Mouse (Mus musculus): ENCODE data around the gene Ildr2. TPM values are rescaled to one million over a fixed set of nuclear protein-coding genes. Genes with fewer than 3 reads are reported as not detected.

Ildr2 gene
- polyA plus RNA-seq, 1 experiment from 2014 or later = 1.1 TPM

- Histone ChIP-seq H3K36me3 (ENCODE audit: control insufficient read depth, insufficient read depth, low read length) (no peaks in the 10 kb centered on the region), H3K4me3 (ENCODE audit: low read length) (no peak overlapping the region), H3K4me2 (ENCODE audit: low read depth, low read length) (no peak overlapping the region), H3K4me1 (replicated peaks; ENCODE audit: control insufficient read depth, insufficient read depth, low read length) (peaks cover 4% of the 10 kb centered on the region), H3K9ac (ENCODE audit: low read length) (no peak overlapping the region), H3K9me3 (ENCODE audit: control insufficient read depth, low read length) (no peaks in the 10 kb centered on the region), H3K27me3 (ENCODE audit: control insufficient read depth, insufficient read depth, low read depth, low read length) (no peaks in the 10 kb centered on the region; the same call in 1 of the 2 replicates), H3K27ac (ENCODE audit: low read length) (no peak overlapping the region)
- WGBS = 60% methylated on average over 8 of the region's 8 CpGs
- ATAC-seq (ENCODE audit: low read depth) = no peak
Observed at GRCm38 (mm10) chr1:166296971-166297370, 43.0 kb downstream of the Ildr2 start.

GRCm38 (mm10) chr1:166297499-166298111, 43.7 kb downstream of the Ildr2 start:
- Histone ChIP-seq H3K9ac (ENCODE audit: low read length) (no peak overlapping the region), H3K4me1 (replicated peaks; ENCODE audit: control insufficient read depth, insufficient read depth, low read length) (peaks cover 4% of the 10 kb centered on the region), H3K36me3 (ENCODE audit: control insufficient read depth, insufficient read depth, low read length) (no peaks in the 10 kb centered on the region), H3K4me3 (ENCODE audit: low read length) (no peak overlapping the region), H3K4me2 (ENCODE audit: low read depth, low read length) (peak overlapping the region; percentile 29), H3K27ac (ENCODE audit: low read length) (no peak overlapping the region), H3K9me3 (ENCODE audit: control insufficient read depth, low read length) (no peaks in the 10 kb centered on the region), H3K27me3 (ENCODE audit: control insufficient read depth, insufficient read depth, low read depth, low read length) (no peaks in the 10 kb centered on the region; the same call in 1 of the 2 replicates)
- WGBS = 35% methylated on average over 15 of the region's 15 CpGs
- ATAC-seq (ENCODE audit: low read depth) = no peak

- H3K9me3 ChIP-seq (ENCODE audit: control insufficient read depth, low read length) = no peaks in the 10 kb centered on the region
- H3K4me1 ChIP-seq (replicated peaks; ENCODE audit: control insufficient read depth, insufficient read depth, low read length) = peaks cover 4% of the 10 kb centered on the region
- H3K4me2 ChIP-seq (ENCODE audit: low read depth, low read length) = no peak overlapping the region
- H3K36me3 ChIP-seq (ENCODE audit: control insufficient read depth, insufficient read depth, low read length) = no peaks in the 10 kb centered on the region
- WGBS = 85% methylated on average over 2 of the region's 2 CpGs
- no peak overlapping the region for H3K4me3 ChIP-seq (ENCODE audit: low read length)
- H3K27ac ChIP-seq (ENCODE audit: low read length) = no peak overlapping the region
- no peaks in the 10 kb centered on the region; the same call in 1 of the 2 replicates for H3K27me3 ChIP-seq (ENCODE audit: control insufficient read depth, insufficient read depth, low read depth, low read length)
- no peak overlapping the region for H3K9ac ChIP-seq (ENCODE audit: low read length)
- no peak for ATAC-seq (ENCODE audit: low read depth)
Observed at GRCm38 (mm10) chr1:166298884-166299283, 44.9 kb downstream of the Ildr2 start.

GRCm38 (mm10) chr1:166299821-166300220, 45.9 kb downstream of the Ildr2 start:
- Histone ChIP-seq H3K27ac (ENCODE audit: low read length) (no peak overlapping the region), H3K36me3 (ENCODE audit: control insufficient read depth, insufficient read depth, low read length) (no peaks in the 10 kb centered on the region), H3K4me2 (ENCODE audit: low read depth, low read length) (no peak overlapping the region), H3K9ac (ENCODE audit: low read length) (no peak overlapping the region), H3K4me1 (replicated peaks; ENCODE audit: control insufficient read depth, insufficient read depth, low read length) (peaks cover 4% of the 10 kb centered on the region), H3K4me3 (ENCODE audit: low read length) (no peak overlapping the region), H3K27me3 (ENCODE audit: control insufficient read depth, insufficient read depth, low read depth, low read length) (no peaks in the 10 kb centered on the region; the same call in 1 of the 2 replicates), H3K9me3 (ENCODE audit: control insufficient read depth, low read length) (no peaks in the 10 kb centered on the region)
- no peak for ATAC-seq (ENCODE audit: low read depth)
- 77% methylated on average over 8 of the region's 8 CpGs for WGBS

- no peak overlapping the region for H3K4me2 ChIP-seq (ENCODE audit: low read depth, low read length)
- H3K9me3 ChIP-seq (ENCODE audit: control insufficient read depth, low read length) = no peaks in the 10 kb centered on the region
- no peak overlapping the region for H3K4me3 ChIP-seq (ENCODE audit: low read length)
- no peaks in the 10 kb centered on the region for H3K36me3 ChIP-seq (ENCODE audit: control insufficient read depth, insufficient read depth, low read length)
- WGBS = 74% methylated on average over 3 of the region's 3 CpGs
- H3K9ac ChIP-seq (ENCODE audit: low read length) = no peak overlapping the region
- H3K4me1 ChIP-seq (replicated peaks; ENCODE audit: control insufficient read depth, insufficient read depth, low read length) = peaks cover 4% of the 10 kb centered on the region
- no peak overlapping the region for H3K27ac ChIP-seq (ENCODE audit: low read length)
- H3K27me3 ChIP-seq (ENCODE audit: control insufficient read depth, insufficient read depth, low read depth, low read length) = no peaks in the 10 kb centered on the region; the same call in 1 of the 2 replicates
- ATAC-seq (ENCODE audit: low read depth) = no peak
Observed at GRCm38 (mm10) chr1:166300526-166300925, 46.6 kb downstream of the Ildr2 start.

- peaks cover 4% of the 10 kb centered on the region for H3K27me3 ChIP-seq (ENCODE audit: control insufficient read depth, insufficient read depth, low read depth, low read length)
- no peak overlapping the region for H3K9ac ChIP-seq (ENCODE audit: low read length)
- WGBS = 66% methylated on average over 8 of the region's 8 CpGs
- H3K9me3 ChIP-seq (ENCODE audit: control insufficient read depth, low read length) = no peaks in the 10 kb centered on the region
- no peak for ATAC-seq (ENCODE audit: low read depth)
- no peaks in the 10 kb centered on the region for H3K36me3 ChIP-seq (ENCODE audit: control insufficient read depth, insufficient read depth, low read length)
- H3K4me3 ChIP-seq (ENCODE audit: low read length) = no peak overlapping the region
- no peak overlapping the region for H3K4me2 ChIP-seq (ENCODE audit: low read depth, low read length)
- H3K4me1 ChIP-seq (replicated peaks; ENCODE audit: control insufficient read depth, insufficient read depth, low read length) = peaks cover 5% of the 10 kb centered on the region; the same call in 1 of the 2 replicates
- H3K27ac ChIP-seq (ENCODE audit: low read length) = no peak overlapping the region
Observed at GRCm38 (mm10) chr1:166304352-166305240, 50.7 kb downstream of the Ildr2 start.

- Histone ChIP-seq H3K4me2 (ENCODE audit: low read depth, low read length) (peak overlapping the region; percentile 96), H3K36me3 (ENCODE audit: control insufficient read depth, insufficient read depth, low read length) (no peaks in the 10 kb centered on the region), H3K9ac (ENCODE audit: low read length) (peak overlapping the region; percentile 42; the same call in 1 of the 2 replicates), H3K4me1 (replicated peaks; ENCODE audit: control insufficient read depth, insufficient read depth, low read length) (peaks cover 5% of the 10 kb centered on the region; the same call in 1 of the 2 replicates), H3K27me3 (ENCODE audit: control insufficient read depth, insufficient read depth, low read depth, low read length) (peaks cover 4% of the 10 kb centered on the region), H3K9me3 (ENCODE audit: control insufficient read depth, low read length) (no peaks in the 10 kb centered on the region), H3K27ac (ENCODE audit: low read length) (no peak overlapping the region), H3K4me3 (ENCODE audit: low read length) (peak overlapping the region; percentile 51)
- 10% methylated on average over 5 of the region's 5 CpGs for WGBS
- ATAC-seq (ENCODE audit: low read depth) = no peak
Observed at GRCm38 (mm10) chr1:166308471-166308850, 54.5 kb downstream of the Ildr2 start.

GRCm38 (mm10) chr1:166308851-166309715, 55.1 kb downstream of the Ildr2 start:
- Histone ChIP-seq H3K27me3 (ENCODE audit: control insufficient read depth, insufficient read depth, low read depth, low read length) (peaks cover 4% of the 10 kb centered on the region), H3K27ac (ENCODE audit: low read length) (no peak overlapping the region)
- ATAC-seq (ENCODE audit: low read depth) = peak; percentile 84

More at GRCm38 (mm10) chr1:166308851-166309715, 55.1 kb downstream of the Ildr2 start:
- Histone ChIP-seq H3K9me3 (ENCODE audit: control insufficient read depth, low read length) (no peaks in the 10 kb centered on the region), H3K4me1 (replicated peaks; ENCODE audit: control insufficient read depth, insufficient read depth, low read length) (peaks cover 5% of the 10 kb centered on the region; the same call in 1 of the 2 replicates), H3K4me3 (ENCODE audit: low read length) (peak overlapping the region; percentile 51), H3K36me3 (ENCODE audit: control insufficient read depth, insufficient read depth, low read length) (no peaks in the 10 kb centered on the region), H3K4me2 (ENCODE audit: low read depth, low read length) (peak overlapping the region; percentile 96), H3K9ac (ENCODE audit: low read length) (peak overlapping the region; percentile 42)
- under 1% methylated on average over 88 of the region's 94 CpGs for WGBS

Measured in lung, embryonic 16.5 days (tissue).